Mouse (Mus musculus): ENCODE measurements at regions not wholly inside any gene's neighbourhood (a gene's known extent, or its start where the extent isn't known, plus 50 kb on each side); places are given as distances from the start of the nearest gene placed in this dataset.

GRCm38 (mm10) chr11:48605223-48605824, 194.8 kb upstream of the Rack1 start:
- no peak for DNase-seq (ENCODE audit: low read depth, low spot score)

GRCm38 (mm10) chr11:48601096-48601495, 199.0 kb upstream of the Rack1 start:
- no peak for DNase-seq (ENCODE audit: low read depth, low spot score)

GRCm38 (mm10) chr11:48599573-48600127, 200.5 kb upstream of the Rack1 start:
- DNase-seq (ENCODE audit: low read depth, low spot score), result no peak

- no peak for DNase-seq (ENCODE audit: low read depth, low spot score)
Observed at GRCm38 (mm10) chr11:48599033-48599432, 201.1 kb upstream of the Rack1 start.

GRCm38 (mm10) chr11:48594429-48594828, 205.7 kb upstream of the Rack1 start:
- no peak for DNase-seq (ENCODE audit: low read depth, low spot score)

GRCm38 (mm10) chr11:48588833-48589649, 211.1 kb upstream of the Rack1 start:
- no peak for DNase-seq (ENCODE audit: low read depth, low spot score)

- no peak for DNase-seq (ENCODE audit: low read depth, low spot score)
Observed at GRCm38 (mm10) chr11:48568769-48569168, 231.4 kb upstream of the Rack1 start.

- DNase-seq (ENCODE audit: low read depth, low spot score), result no peak
Observed at GRCm38 (mm10) chr11:48567583-48568562, 232.3 kb upstream of the Rack1 start.

- DNase-seq (ENCODE audit: low read depth, low spot score), result no peak
Observed at GRCm38 (mm10) chr11:48558053-48558452, 242.1 kb upstream of the Rack1 start.

- DNase-seq (ENCODE audit: low read depth, low spot score), result no peak
Observed at GRCm38 (mm10) chr11:48552006-48552405, 248.1 kb upstream of the Rack1 start.

GRCm38 (mm10) chr11:48551201-48551600, 248.9 kb upstream of the Rack1 start:
- DNase-seq (ENCODE audit: low read depth, low spot score), result no peak

- no peak for DNase-seq (ENCODE audit: low read depth, low spot score)
Observed at GRCm38 (mm10) chr11:48526316-48526715, 273.8 kb upstream of the Rack1 start.

- no peak for DNase-seq (ENCODE audit: low read depth, low spot score)
Observed at GRCm38 (mm10) chr11:48525517-48525916, 274.6 kb upstream of the Rack1 start.

GRCm38 (mm10) chr11:48506886-48507285, 293.2 kb upstream of the Rack1 start:
- DNase-seq (ENCODE audit: low read depth, low spot score), result no peak

GRCm38 (mm10) chr11:48502011-48502806, 297.9 kb upstream of the Rack1 start:
- no peak for DNase-seq (ENCODE audit: low read depth, low spot score)

- no peak for DNase-seq (ENCODE audit: low read depth, low spot score)
Observed at GRCm38 (mm10) chr11:48499057-48499456, 301.1 kb upstream of the Rack1 start.

GRCm38 (mm10) chr11:48488308-48488707, 311.8 kb upstream of the Rack1 start:
- no peak for DNase-seq (ENCODE audit: low read depth, low spot score)

GRCm38 (mm10) chr11:48464036-48464435, 336.1 kb upstream of the Rack1 start:
- no peak for DNase-seq (ENCODE audit: low read depth, low spot score)

- no peak for DNase-seq (ENCODE audit: low read depth, low spot score)
Observed at GRCm38 (mm10) chr11:48449883-48450282, 350.2 kb upstream of the Rack1 start.

- no peak for DNase-seq (ENCODE audit: low read depth, low spot score)
Observed at GRCm38 (mm10) chr11:48442534-48443254, 357.4 kb upstream of the Rack1 start.

Data from CD4-positive helper T cell, adult 2 months (primary cell).